Mouse (Mus musculus) T-helper 2 cell (primary cell): ENCODE data around the gene Ccdc47.

ENCODE experiments used
- in situ Hi-C: fragments of 300-600 bp; cut with MboI, MseI; formaldehyde crosslinking; loops from one replicate; pipeline ENCODE4 v1.15.1; 2025; ENCODE audit warnings: high pct_unique_total_duplicates

The Ccdc47 gene

GRCm38 (mm10) chr11:106198277-106198676, 17.9 kb downstream of the Ccdc47 start:
- in situ Hi-C loops = no loop called here

- in situ Hi-C loops = no loop called here
Observed at GRCm38 (mm10) chr11:106195341-106195740, 20.8 kb downstream of the Ccdc47 start.

GRCm38 (mm10) chr11:106194891-106195290, 21.3 kb downstream of the Ccdc47 start:
- in situ Hi-C loops = no loop called here

- in situ Hi-C loops = no loop called here
Observed at GRCm38 (mm10) chr11:106194155-106194541, 22.0 kb downstream of the Ccdc47 start.

- in situ Hi-C loops = no loop called here
Observed at GRCm38 (mm10) chr11:106193371-106194154, 22.6 kb downstream of the Ccdc47 start.

- in situ Hi-C loops = no loop called here
Observed at GRCm38 (mm10) chr11:106192657-106193370, 23.3 kb downstream of the Ccdc47 start.

GRCm38 (mm10) chr11:106192241-106192640, 23.9 kb downstream of the Ccdc47 start:
- in situ Hi-C loops = no loop called here

- in situ Hi-C loops = no loop called here
Observed at GRCm38 (mm10) chr11:106191716-106192115, 24.4 kb downstream of the Ccdc47 start.

GRCm38 (mm10) chr11:106187326-106187725, 28.8 kb downstream of the Ccdc47 start:
- in situ Hi-C loops = no loop called here

GRCm38 (mm10) chr11:106180449-106180801, 35.7 kb downstream of the Ccdc47 start:
- in situ Hi-C loops = no loop called here

GRCm38 (mm10) chr11:106179711-106180448, 36.3 kb downstream of the Ccdc47 start:
- in situ Hi-C loops = no loop called here

- in situ Hi-C loops = no loop called here
Observed at GRCm38 (mm10) chr11:106178036-106178782, 37.9 kb downstream of the Ccdc47 start.

- in situ Hi-C loops = no loop called here
Observed at GRCm38 (mm10) chr11:106176372-106176771, 39.8 kb downstream of the Ccdc47 start.

- in situ Hi-C loops = no loop called here
Observed at GRCm38 (mm10) chr11:106175081-106175480, 41.1 kb downstream of the Ccdc47 start.

GRCm38 (mm10) chr11:106174372-106174771, 41.8 kb downstream of the Ccdc47 start:
- in situ Hi-C loops = no loop called here

- in situ Hi-C loops = no loop called here
Observed at GRCm38 (mm10) chr11:106173228-106173627, 42.9 kb downstream of the Ccdc47 start.

- in situ Hi-C loops = no loop called here
Observed at GRCm38 (mm10) chr11:106170807-106171206, 45.3 kb downstream of the Ccdc47 start.

- in situ Hi-C loops = no loop called here
Observed at GRCm38 (mm10) chr11:106167435-106167834, 48.7 kb downstream of the Ccdc47 start.

- in situ Hi-C loops = no loop called here
Observed at GRCm38 (mm10) chr11:106164601-106165180, 51.5 kb downstream of the Ccdc47 start.

- in situ Hi-C loops = no loop called here
Observed at GRCm38 (mm10) chr11:106163546-106163945, 52.6 kb downstream of the Ccdc47 start.

- in situ Hi-C loops = no loop called here
Observed at GRCm38 (mm10) chr11:106162237-106162636, 53.9 kb downstream of the Ccdc47 start.
